Comparison of ENCODE assay signal across 8 mouse cellular contexts in the genomic region with DNA sequence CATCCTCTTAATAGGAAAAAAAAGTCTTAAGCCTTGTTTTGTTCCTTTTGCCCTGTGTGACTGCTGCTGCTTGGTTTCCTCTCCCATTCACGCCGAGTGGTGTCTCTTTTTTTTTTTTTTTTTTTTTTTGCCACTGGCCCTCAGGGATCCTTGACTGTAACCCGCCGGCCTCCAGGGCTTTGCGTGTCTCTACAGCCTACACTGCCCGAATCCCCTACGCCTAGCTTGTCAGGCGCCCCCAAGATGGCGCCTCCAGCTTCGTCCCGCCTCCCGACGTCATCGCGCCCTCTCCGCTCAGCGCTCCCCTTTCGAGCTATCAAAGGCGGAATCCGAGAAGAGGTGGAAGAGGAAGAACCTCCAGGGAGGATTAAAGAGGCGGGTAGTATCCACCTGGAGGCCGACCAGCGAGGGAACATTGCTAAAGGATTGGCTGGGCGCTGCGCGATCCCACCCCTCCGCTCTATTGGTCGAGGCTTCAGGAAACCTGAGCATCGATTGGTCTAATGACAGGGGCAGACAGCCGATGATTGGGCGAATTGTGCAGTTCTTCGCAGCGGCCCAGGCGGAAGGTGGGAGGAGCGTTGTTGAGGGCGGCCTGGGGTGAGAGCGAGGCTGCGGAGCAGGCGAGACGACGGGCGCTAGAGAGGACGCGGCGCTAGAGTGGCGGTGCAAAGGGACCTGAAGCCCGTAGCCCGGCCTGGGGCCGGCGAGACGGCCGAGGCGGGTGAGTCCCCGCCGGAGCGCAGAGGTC. TPM values are rescaled to one million over a fixed set of nuclear protein-coding genes. Genes with fewer than 3 reads are reported as not detected.
DNase-seq lines count a peak whose midpoint lies in the region; ATAC-seq lines count a peak whose summit lies in the region.

No protein-coding gene starts in this region.

- peak; percentile 97 for ATAC-seq in hindbrain, embryonic 11.5 days (ENCODE audit: low FRiP score)

- H3K27ac ChIP-seq in hindbrain, embryonic 11.5 days (ENCODE audit: low read depth, low read length): peak overlapping the region; percentile 93

- no peaks in the 10 kb centered on the region for H3K27me3 ChIP-seq in hindbrain, embryonic 11.5 days (ENCODE audit: control insufficient read depth, insufficient read depth, low read length)

- H3K4me2 ChIP-seq in hindbrain, embryonic 11.5 days (replicated peaks; ENCODE audit: low read depth, low read length): peak overlapping the region; percentile 76

- H3K9ac ChIP-seq in hindbrain, embryonic 11.5 days (ENCODE audit: low read depth, low read length): peak overlapping the region; percentile 96

- DNase-seq in Muller cell, postnatal 12 days (ENCODE audit: inconsistent ontology term): peak; percentile 100
- DNase-seq in cerebellum, adult 9-11 months: peak; percentile 100
- DNase-seq in frontal cortex, adult 2 months (ENCODE audit: extremely low spot score in 1 of 2, low spot score in 1 of 2): peak; percentile 98 to 99
- peak; percentile 94 for DNase-seq in hindbrain, embryonic 11.5 days (ENCODE audit: low spot score)
- peak; percentile 94 to 95 for DNase-seq in layer of hippocampus, postnatal 10 days (ENCODE audit: low spot score in 2 of 2)
- DNase-seq in lung, postnatal 10 days: peak; percentile 99
- DNase-seq in ovary, postnatal 36 days (ENCODE audit: low spot score): peak; percentile 95
- DNase-seq in thymus, postnatal 25 days: peak; percentile 95

- peaks cover 17% of the 10 kb centered on the region for H3K4me1 ChIP-seq in hindbrain, embryonic 11.5 days (replicated peaks; ENCODE audit: control insufficient read depth, insufficient read depth, low read length)

- peaks cover 15% of the 10 kb centered on the region; the same call in 1 of the 2 replicates for H3K36me3 ChIP-seq in hindbrain, embryonic 11.5 days (ENCODE audit: control insufficient read depth, insufficient read depth, low read length)

- WGBS in hindbrain, embryonic 11.5 days: under 1% methylated on average over 51 of the region's 56 CpGs

- H3K4me3 ChIP-seq in hindbrain, embryonic 11.5 days (ENCODE audit: low read depth, low read length): peak overlapping the region; percentile 92

- no peaks in the 10 kb centered on the region for H3K9me3 ChIP-seq in hindbrain, embryonic 11.5 days (ENCODE audit: control insufficient read depth, low read length)

RNA-seq across cellular contexts. Expression of gene Zfp574, which starts 4.5 kb away (rescaled TPM):
- 34.6 and 40.6 TPM in 2 replicates for polyA plus RNA-seq in frontal cortex, adult 2 months (2012; rRNA removed)
- polyA plus RNA-seq in hindbrain, embryonic 11.5 days (2014; fragmentation: Nextera tagmentation; extraction: Ambion mirVana): 17.9 and 19.9 TPM in 2 replicates
- total RNA-seq in layer of hippocampus, postnatal 10 days (2021): 10 to 100 TPM; 21.4 to 23.2 TPM

RNA-seq across cellular contexts. Expression of gene Grik5, which starts 4.7 kb away (rescaled TPM):
- 211 and 215 TPM in 2 replicates for polyA plus RNA-seq in frontal cortex, adult 2 months (2012; rRNA removed)
- 8.9 and 14.4 TPM in 2 replicates for polyA plus RNA-seq in hindbrain, embryonic 11.5 days (2014; fragmentation: Nextera tagmentation; extraction: Ambion mirVana)
- 100 to 1,000 TPM; 236 to 252 TPM for total RNA-seq in layer of hippocampus, postnatal 10 days (2021)

Comparison
In these comparisons a context has a peak if more than half of its experiments do, and no peak if none do; other contexts are left out.
1. Peak in every context shown above with its lines: DNase-seq, ATAC-seq, H3K4me3 ChIP-seq and H3K27ac ChIP-seq.
2. RNA of gene Grik5, which starts 4.7 kb away (polyA plus RNA-seq): 211 to 215 TPM in frontal cortex, adult 2 months; 8.9 to 14.4 TPM in hindbrain, embryonic 11.5 days; every median in the first group is over 10 times any median in the second.